Mouse (Mus musculus): ENCODE measurements around the gene Vwa7. TPM values are rescaled to one million over a fixed set of nuclear protein-coding genes. Genes with fewer than 3 reads are reported as not detected.

Gene Vwa7
- polyA plus RNA-seq, 1 experiment from 2014 or later, result 0.08 TPM

DNA sequence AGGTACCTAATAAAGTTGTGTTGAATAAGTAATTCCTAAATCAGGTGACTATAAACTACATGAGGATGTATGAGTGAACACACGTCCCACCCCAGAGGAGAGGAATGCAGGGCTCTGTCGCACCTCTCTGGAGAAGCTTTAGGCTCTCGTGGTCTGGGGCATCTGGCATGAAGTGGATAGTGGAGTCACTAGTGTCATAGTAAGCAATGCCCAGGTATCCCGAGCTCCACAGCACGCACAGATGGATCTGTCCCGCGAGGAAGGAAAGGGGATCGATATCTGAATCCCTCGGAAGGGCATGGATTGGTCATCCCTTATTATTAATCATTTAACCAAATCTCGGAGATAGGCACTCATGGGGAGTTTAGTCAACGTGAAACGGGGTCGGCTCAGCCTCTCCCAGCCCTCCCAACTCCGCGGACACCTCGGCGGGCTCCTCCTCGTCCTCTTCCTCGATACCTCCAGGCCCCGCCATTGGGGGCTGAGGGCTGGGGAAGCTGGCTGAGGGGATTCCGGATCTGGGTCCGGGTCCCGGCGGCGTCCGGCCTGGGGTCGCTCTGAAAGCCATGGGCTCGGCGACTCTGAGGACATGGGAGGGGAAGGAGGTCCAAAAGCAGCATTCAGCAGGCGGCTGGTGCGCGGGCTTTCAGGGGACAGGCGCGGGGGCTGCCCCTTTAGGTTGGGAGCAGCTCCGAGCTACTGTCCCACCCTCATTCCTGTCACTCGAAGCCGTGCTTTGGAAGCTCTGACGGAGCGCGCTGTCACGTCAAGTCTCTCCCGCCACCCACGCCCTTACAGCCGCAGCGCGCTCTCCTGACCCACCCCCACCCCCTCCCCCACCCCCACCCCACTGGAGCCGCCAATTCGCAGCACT lies 29.7 kb downstream of the Vwa7 start:
- H3K4me3 ChIP-seq (ENCODE audit: low read depth, low read length), result peak overlapping the region; percentile 52
- peak overlapping the region; percentile 63; the same call in 1 of the 2 replicates for H3K27ac ChIP-seq (ENCODE audit: low read depth, low read length)
- peak; percentile 56 for ATAC-seq (ENCODE audit: insufficient read depth, low FRiP score, low TSS enrichment)
- peak overlapping the region; percentile 87 for H3K4me2 ChIP-seq (ENCODE audit: low read depth)
- H3K4me1 ChIP-seq (ENCODE audit: control insufficient read depth, insufficient read depth, low read length), result peaks cover 14% of the 10 kb centered on the region
- no peaks in the 10 kb centered on the region for H3K9me3 ChIP-seq (ENCODE audit: control insufficient read depth, low read length)
- 7% methylated on average over 41 of the region's 48 CpGs for WGBS
- H3K27me3 ChIP-seq (ENCODE audit: control insufficient read depth, insufficient read depth, low read length), result no peaks in the 10 kb centered on the region
- peak overlapping the region; percentile 62 for H3K9ac ChIP-seq (ENCODE audit: low read length)
- no peaks in the 10 kb centered on the region for H3K36me3 ChIP-seq (ENCODE audit: control insufficient read depth, insufficient read depth, low read length)
- peak; percentile 22 for DNase-seq (ENCODE audit: low spot score)

DNA sequence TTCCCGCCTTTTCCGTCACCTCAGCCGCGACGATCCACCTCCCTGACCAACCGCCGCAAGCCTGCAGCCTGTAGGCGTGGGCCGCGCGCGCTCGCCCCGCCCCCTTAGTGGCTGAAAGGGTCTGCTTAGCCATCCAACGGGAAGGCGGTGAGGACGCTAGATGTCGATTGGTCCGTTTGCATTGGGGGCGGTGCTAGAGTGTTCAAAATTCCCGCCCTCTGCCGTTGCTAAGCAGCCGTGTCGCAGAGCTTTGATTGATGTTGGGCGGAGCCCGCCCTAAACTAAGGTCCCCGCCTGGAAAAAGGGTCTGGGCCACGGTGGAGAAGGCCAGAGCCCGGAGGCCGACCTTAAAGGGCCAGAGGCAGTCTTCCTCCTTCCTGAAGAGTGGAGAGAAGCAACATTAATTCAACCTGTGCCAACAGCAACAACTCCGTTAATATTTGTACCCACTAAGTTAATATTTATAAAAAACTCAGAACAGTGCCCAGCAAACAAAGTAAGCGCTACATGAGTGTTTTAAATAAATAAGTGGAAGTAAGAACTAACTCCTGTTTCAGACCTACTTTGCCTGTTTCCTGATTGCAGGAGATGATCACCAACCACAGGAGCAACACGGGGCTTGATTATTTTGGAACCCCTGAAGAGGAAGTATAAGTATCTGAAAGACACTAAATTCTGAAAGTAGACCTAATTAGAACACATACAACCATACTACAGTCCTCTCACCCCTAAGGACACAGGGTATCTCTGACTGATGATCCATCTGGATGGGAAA lies 30.5 kb downstream of the Vwa7 start, which contains the start of gene Msh5:
Gene Msh5, minus strand, starts transcription at position 65 of the 775 bp plus-strand sequence.
- ATAC-seq (ENCODE audit: insufficient read depth, low FRiP score, low TSS enrichment) (peak; percentile 96), DNase-seq (ENCODE audit: low spot score) (peak; percentile 99)
- Histone ChIP-seq H3K4me2 (ENCODE audit: low read depth) (peak within 1 kb of the TSS; percentile 87), H3K9me3 (ENCODE audit: control insufficient read depth, low read length) (no peaks in the 10 kb centered on the region), H3K9ac (ENCODE audit: low read length) (peak within 1 kb of the TSS; percentile 62), H3K27ac (ENCODE audit: low read depth, low read length) (peak within 1 kb of the TSS; percentile 63; the same call in 1 of the 2 replicates), H3K36me3 (ENCODE audit: control insufficient read depth, insufficient read depth, low read length) (no peaks in the 10 kb centered on the region), H3K4me1 (ENCODE audit: control insufficient read depth, insufficient read depth, low read length) (peaks cover 19% of the 10 kb centered on the region), H3K4me3 (ENCODE audit: low read depth, low read length) (peak within 1 kb of the TSS; percentile 52), H3K27me3 (ENCODE audit: control insufficient read depth, insufficient read depth, low read length) (no peaks in the 10 kb centered on the region)
- 3% methylated on average over 33 of the region's 33 CpGs for WGBS

GRCm38 (mm10) chr17:35047688-35048087 lies 31.3 kb downstream of the Vwa7 start:
- Histone ChIP-seq H3K9me3 (ENCODE audit: control insufficient read depth, low read length) (no peaks in the 10 kb centered on the region), H3K36me3 (ENCODE audit: control insufficient read depth, insufficient read depth, low read length) (peaks cover under 1% of the 10 kb centered on the region; the same call in 1 of the 2 replicates), H3K27ac (ENCODE audit: low read depth, low read length) (peak overlapping the region; percentile 5; the same call in 1 of the 2 replicates), H3K4me2 (ENCODE audit: low read depth) (no peak overlapping the region), H3K4me1 (ENCODE audit: control insufficient read depth, insufficient read depth, low read length) (peaks cover 22% of the 10 kb centered on the region), H3K4me3 (ENCODE audit: low read depth, low read length) (no peak overlapping the region), H3K27me3 (ENCODE audit: control insufficient read depth, insufficient read depth, low read length) (no peaks in the 10 kb centered on the region), H3K9ac (ENCODE audit: low read length) (no peak overlapping the region)
- no peak for ATAC-seq (ENCODE audit: insufficient read depth, low FRiP score, low TSS enrichment)
- DNase-seq (ENCODE audit: low spot score), result no peak
- WGBS, result 55% methylated on average over 1 of the region's 1 CpGs

- Histone ChIP-seq H3K4me3 (ENCODE audit: low read depth, low read length) (no peak overlapping the region), H3K9ac (ENCODE audit: low read length) (no peak overlapping the region; the same call in 1 of the 2 replicates), H3K27ac (ENCODE audit: low read depth, low read length) (peak overlapping the region; percentile 5; the same call in 1 of the 2 replicates), H3K4me1 (ENCODE audit: control insufficient read depth, insufficient read depth, low read length) (peaks cover 22% of the 10 kb centered on the region), H3K4me2 (ENCODE audit: low read depth) (no peak overlapping the region), H3K27me3 (ENCODE audit: control insufficient read depth, insufficient read depth, low read length) (no peaks in the 10 kb centered on the region), H3K9me3 (ENCODE audit: control insufficient read depth, low read length) (no peaks in the 10 kb centered on the region), H3K36me3 (ENCODE audit: control insufficient read depth, insufficient read depth, low read length) (peaks cover 6% of the 10 kb centered on the region)
- WGBS, result 35% methylated on average over 11 of the region's 11 CpGs
- no peak for DNase-seq (ENCODE audit: low spot score)
- no peak for ATAC-seq (ENCODE audit: insufficient read depth, low FRiP score, low TSS enrichment)
These were observed 32.0 kb downstream of the Vwa7 start for GRCm38 (mm10) chr17:35048149-35048931.

GRCm38 (mm10) chr17:35048932-35049440 lies 32.6 kb downstream of the Vwa7 start:
- H3K9me3 ChIP-seq (ENCODE audit: control insufficient read depth, low read length), result no peaks in the 10 kb centered on the region
- WGBS, result 78% methylated on average over 5 of the region's 5 CpGs
- no peak for DNase-seq (ENCODE audit: low spot score)
- H3K27me3 ChIP-seq (ENCODE audit: control insufficient read depth, insufficient read depth, low read length), result no peaks in the 10 kb centered on the region
- H3K9ac ChIP-seq (ENCODE audit: low read length), result no peak overlapping the region
- ATAC-seq (ENCODE audit: insufficient read depth, low FRiP score, low TSS enrichment), result no peak
- peak overlapping the region; percentile 88 for H3K4me2 ChIP-seq (ENCODE audit: low read depth)
- no peak overlapping the region for H3K27ac ChIP-seq (ENCODE audit: low read depth, low read length)
- peaks cover 22% of the 10 kb centered on the region for H3K4me1 ChIP-seq (ENCODE audit: control insufficient read depth, insufficient read depth, low read length)
- H3K4me3 ChIP-seq (ENCODE audit: low read depth, low read length), result 0 out of 2 replicates have a peak overlapping the region, but pooled peaks have one; percentile 67
- H3K36me3 ChIP-seq (ENCODE audit: control insufficient read depth, insufficient read depth, low read length), result peaks cover 9% of the 10 kb centered on the region

GRCm38 (mm10) chr17:35049561-35050016 lies 33.2 kb downstream of the Vwa7 start, which contains the start of gene Clic1:
Gene Clic1 (plus strand): TSS chr17:35049966.
- H3K27me3 ChIP-seq (ENCODE audit: control insufficient read depth, insufficient read depth, low read length), result no peaks in the 10 kb centered on the region
- peak within 1 kb of the TSS; percentile 67 for H3K4me3 ChIP-seq (ENCODE audit: low read depth, low read length)
- H3K36me3 ChIP-seq (ENCODE audit: control insufficient read depth, insufficient read depth, low read length), result peaks cover 12% of the 10 kb centered on the region
- peaks cover 22% of the 10 kb centered on the region for H3K4me1 ChIP-seq (ENCODE audit: control insufficient read depth, insufficient read depth, low read length)
- peak within 1 kb of the TSS; percentile 88 for H3K4me2 ChIP-seq (ENCODE audit: low read depth)
- DNase-seq (ENCODE audit: low spot score) (peak; percentile 86), ATAC-seq (ENCODE audit: insufficient read depth, low FRiP score, low TSS enrichment) (no peak)
- peak within 1 kb of the TSS; percentile 93 for H3K27ac ChIP-seq (ENCODE audit: low read depth, low read length)
- peak within 1 kb of the TSS; percentile 82 for H3K9ac ChIP-seq (ENCODE audit: low read length)
- 2% methylated on average over 11 of the region's 11 CpGs for WGBS
- no peaks in the 10 kb centered on the region for H3K9me3 ChIP-seq (ENCODE audit: control insufficient read depth, low read length)

GRCm38 (mm10) chr17:35050126-35050750 lies 33.9 kb downstream of the Vwa7 start:
- WGBS, result under 1% methylated on average over 27 of the region's 27 CpGs
- Histone ChIP-seq H3K9ac (ENCODE audit: low read length) (peak overlapping the region; percentile 82), H3K4me1 (ENCODE audit: control insufficient read depth, insufficient read depth, low read length) (peaks cover 22% of the 10 kb centered on the region), H3K27ac (ENCODE audit: low read depth, low read length) (peak overlapping the region; percentile 93), H3K9me3 (ENCODE audit: control insufficient read depth, low read length) (no peaks in the 10 kb centered on the region), H3K4me3 (ENCODE audit: low read depth, low read length) (peak overlapping the region; percentile 67), H3K4me2 (ENCODE audit: low read depth) (peak overlapping the region; percentile 88), H3K27me3 (ENCODE audit: control insufficient read depth, insufficient read depth, low read length) (no peaks in the 10 kb centered on the region), H3K36me3 (ENCODE audit: control insufficient read depth, insufficient read depth, low read length) (peaks cover 14% of the 10 kb centered on the region)
- DNase-seq (ENCODE audit: low spot score) (peak; percentile 72), ATAC-seq (ENCODE audit: insufficient read depth, low FRiP score, low TSS enrichment) (no peak)
